Mouse (Mus musculus): ENCODE measurements around the gene Sh3bp1. TPM values are rescaled to one million over a fixed set of nuclear protein-coding genes. Genes with fewer than 3 reads are reported as not detected.

Sh3bp1 gene
- total RNA-seq, 2 experiments from 2014 or later = 14.6 to 16.4 TPM

DNA sequence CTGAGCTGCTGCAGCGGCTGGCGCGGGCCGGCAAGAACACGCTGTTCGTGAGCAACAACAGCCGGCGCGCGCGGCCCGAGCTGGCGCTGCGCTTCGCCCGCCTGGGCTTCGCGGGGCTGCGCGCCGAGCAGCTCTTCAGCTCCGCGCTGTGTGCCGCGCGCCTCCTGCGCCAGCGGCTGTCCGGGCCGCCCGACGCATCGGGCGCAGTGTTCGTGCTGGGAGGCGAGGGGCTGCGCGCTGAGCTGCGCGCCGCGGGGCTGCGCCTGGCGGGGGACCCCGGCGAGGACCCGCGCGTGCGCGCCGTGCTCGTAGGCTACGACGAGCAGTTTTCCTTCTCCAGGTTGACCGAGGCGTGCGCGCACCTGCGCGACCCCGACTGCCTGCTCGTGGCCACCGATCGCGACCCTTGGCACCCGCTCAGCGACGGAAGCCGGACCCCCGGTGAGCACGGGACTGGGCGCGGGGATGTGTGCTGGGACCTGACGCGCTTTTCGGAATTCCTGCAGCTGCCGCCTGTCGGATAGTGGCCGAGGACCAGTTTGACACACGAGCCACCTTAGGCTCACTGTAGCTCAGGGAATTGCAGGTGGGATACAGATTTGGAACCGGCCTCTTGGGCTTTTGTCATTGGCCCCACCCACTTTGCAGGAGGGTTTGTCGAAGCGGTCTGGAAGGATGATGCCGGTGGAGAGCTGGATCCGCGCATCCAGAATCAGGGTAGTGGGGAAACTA lies 14.7 kb downstream of the Sh3bp1 start:
- DNase-seq (ENCODE audit: low spot score in 2 of 2) = peak in 1 of 2 experiments; percentile 48

DNA sequence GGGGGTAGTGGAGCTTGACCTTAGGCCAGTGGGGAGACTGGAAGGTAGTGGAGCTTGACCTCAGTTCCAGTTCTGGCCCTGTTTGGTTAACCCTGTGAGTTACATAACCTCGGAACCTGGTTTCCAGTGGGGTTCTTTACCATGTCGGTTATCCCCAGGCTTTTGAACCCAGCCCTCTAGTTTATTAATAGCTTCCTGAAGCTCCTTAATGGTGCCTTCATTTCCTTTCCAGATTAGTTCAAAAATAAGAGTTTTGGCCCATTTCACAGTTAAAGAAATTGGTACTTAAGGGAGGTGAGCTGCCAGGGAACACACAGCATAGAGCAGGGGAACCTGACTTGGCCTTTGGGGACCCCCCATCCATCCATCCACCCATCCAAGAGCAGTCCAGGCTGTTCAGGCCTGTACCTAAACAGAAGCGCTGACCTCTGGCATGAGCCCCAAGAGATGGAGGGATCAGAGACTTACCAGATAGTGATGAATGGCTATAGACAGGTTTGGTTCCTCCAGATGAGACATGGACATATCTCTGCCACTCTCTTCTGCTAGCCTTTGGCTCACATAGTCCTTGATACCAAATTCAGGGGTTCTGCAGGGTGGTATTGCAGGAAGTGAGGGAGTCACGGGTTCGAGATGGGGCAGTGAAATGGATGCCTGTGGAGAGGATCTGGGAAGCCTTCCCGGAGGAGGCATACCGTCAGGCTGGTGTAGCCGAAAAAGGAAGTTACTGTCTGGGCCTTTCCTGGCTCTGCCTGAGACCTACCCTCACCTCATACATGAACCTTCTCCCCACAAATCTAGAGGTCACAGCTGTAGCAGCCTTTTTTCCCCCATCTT lies 15.5 kb downstream of the Sh3bp1 start:
- DNase-seq (ENCODE audit: low spot score in 2 of 2) = peak in 1 of 2 experiments; percentile 17

DNA sequence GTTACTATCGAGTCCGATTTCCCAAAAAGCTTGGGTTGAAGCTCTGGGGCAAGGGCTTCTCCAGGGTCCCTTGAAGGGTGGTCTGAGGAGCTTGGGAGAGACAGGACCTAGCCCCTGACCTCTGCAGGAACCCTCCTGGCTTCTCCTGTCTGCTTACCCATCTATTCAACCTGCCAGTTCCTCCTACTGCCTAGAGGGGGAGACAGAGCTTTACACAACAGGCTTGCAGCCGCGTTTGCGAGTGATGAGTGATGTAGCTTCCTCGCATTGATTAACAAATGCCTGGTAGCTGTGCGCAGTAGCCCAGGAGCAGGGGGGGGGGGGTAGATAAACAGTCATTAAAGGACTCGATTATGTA lies 16.1 kb downstream of the Sh3bp1 start:
- peak in 1 of 2 experiments; percentile 70 for DNase-seq (ENCODE audit: low spot score in 2 of 2)

DNA sequence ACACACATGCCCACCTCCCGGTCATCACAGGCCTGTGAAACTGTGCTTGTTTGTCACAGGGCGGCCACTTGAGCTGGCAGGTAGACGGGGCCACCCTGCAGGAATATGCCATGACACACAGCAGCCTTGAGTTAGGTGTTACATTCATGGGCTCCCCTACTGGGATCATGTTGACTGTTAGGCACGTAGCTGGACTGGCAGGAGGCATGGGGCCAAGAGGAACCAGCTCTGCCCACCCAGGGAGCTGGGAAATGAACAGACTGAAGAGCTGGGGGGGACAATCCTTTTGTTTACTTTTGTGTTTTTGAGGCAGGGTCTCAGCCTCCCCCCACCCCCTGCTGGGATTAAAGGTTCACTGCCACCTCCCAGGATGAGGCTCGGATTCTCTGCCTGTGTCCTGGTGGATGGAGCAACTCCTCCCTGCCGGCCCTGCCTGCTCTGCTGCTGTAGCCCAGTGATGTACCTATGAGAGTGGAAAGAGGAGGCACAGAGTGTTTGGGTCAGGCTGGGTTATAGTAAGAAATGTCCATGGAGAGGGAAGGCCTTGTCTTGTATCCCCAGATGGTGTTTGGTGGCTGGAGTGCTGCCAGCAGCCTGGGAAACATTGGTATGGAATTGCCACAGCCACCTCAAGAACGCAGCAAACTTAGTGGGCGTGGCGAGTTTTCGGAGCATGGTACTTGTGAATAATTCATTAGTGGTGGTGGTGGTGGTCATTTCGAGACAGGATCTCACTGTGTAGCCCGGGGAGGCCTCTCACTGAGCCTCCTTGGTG lies 16.7 kb downstream of the Sh3bp1 start:
- peak in 1 of 2 experiments; percentile 37 for DNase-seq (ENCODE audit: low spot score in 2 of 2)

DNA sequence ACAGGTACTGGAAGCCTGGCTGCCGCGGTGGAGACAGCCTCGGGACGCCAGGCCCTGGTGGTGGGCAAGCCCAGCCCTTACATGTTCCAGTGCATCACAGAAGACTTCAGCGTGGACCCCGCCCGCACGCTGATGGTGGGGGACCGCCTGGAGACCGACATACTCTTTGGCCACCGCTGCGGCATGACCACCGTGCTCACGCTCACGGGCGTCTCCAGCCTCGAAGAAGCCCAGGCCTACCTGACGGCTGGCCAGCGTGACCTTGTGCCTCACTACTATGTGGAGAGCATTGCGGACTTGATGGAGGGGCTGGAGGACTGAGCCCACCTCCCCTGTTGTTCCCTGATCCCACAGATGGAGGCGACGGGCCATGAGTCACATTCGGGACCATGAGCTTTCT lies 18.6 kb downstream of the Sh3bp1 start:
- peak in 1 of 2 experiments; percentile 19 for DNase-seq (ENCODE audit: low spot score in 2 of 2)

DNA sequence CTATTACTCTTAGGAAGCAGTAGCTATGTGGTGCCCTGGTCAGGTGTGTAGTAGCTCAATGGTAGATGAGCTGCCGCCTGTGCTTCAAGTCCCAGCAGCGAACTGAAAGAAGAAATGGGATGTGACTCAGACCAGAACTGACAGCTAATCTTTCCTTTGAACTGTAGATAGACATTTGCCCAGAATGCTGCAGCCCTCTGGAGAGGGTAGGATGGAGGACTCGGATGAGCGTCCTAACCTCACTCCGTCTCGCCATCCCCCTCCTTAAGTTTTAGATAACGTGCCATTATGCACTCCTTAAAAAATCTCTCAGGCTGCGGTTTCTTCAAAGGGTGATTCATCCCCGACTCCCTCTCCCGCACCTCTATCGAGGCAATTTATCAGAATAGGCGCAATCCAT lies 20.3 kb downstream of the Sh3bp1 start:
- DNase-seq (ENCODE audit: low spot score in 2 of 2) = no peak

DNA sequence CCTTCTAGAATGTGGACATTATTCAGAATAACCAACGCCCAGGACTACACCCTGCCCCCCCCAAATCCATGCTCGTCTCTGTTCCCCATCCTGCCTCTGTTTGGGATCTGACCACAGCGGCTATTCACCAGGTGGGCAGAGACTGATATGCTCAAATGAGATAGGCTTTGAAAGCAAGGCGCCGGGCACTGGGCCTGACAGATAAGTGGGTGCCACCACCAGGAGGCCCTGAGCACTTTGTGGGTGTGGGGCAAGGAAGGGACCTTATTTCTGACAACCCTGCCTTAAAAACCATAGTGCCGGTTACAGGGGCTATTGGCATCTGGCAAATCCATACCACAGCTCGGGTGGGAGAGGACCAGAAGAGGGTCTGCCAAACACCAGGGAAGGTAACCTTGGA lies 23.1 kb downstream of the Sh3bp1 start:
- no peak for DNase-seq (ENCODE audit: low spot score in 2 of 2)

DNA sequence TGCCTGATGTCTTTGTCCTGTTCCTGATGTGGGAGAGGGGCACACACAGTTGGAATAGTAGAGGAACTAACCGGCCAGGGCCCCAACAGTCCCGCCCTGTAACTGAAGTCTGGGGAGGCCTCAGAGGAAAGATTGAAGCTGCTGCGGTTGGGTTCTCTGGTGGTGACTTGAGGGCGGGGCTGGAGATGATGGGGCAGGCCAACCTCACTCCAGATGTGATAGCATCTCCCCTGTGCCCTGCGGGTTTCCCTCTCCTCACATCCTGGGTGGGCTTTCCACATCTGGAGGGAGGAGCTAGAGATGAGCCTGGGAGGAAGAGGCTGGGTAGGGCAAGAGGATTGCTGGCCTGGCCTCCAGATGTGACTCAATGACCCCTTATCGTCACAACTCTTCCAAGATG lies 24.0 kb downstream of the Sh3bp1 start:
- DNase-seq (ENCODE audit: low spot score in 2 of 2) = peak in 1 of 2 experiments; percentile 13

DNA sequence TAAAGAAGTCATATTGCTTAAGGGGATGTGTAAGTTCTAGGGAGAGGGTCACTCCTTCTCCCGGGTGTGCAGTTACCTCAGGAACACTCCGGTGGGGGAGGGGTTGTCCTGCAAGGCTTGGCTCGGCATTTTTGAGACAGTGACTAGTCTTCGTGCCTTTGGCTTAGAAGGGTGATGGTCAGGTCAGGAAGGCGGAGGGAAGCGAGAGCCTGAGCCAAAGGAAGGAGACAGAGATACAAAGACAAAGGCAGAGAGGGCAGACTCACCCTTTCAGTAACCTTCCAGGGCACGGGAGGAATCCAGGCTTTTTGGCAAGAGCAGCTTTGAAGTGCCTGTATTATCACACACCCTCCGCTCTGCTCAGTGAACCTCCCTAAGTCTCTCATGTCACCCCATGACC lies 25.6 kb downstream of the Sh3bp1 start:
- no peak for DNase-seq (ENCODE audit: low spot score in 2 of 2)

DNA sequence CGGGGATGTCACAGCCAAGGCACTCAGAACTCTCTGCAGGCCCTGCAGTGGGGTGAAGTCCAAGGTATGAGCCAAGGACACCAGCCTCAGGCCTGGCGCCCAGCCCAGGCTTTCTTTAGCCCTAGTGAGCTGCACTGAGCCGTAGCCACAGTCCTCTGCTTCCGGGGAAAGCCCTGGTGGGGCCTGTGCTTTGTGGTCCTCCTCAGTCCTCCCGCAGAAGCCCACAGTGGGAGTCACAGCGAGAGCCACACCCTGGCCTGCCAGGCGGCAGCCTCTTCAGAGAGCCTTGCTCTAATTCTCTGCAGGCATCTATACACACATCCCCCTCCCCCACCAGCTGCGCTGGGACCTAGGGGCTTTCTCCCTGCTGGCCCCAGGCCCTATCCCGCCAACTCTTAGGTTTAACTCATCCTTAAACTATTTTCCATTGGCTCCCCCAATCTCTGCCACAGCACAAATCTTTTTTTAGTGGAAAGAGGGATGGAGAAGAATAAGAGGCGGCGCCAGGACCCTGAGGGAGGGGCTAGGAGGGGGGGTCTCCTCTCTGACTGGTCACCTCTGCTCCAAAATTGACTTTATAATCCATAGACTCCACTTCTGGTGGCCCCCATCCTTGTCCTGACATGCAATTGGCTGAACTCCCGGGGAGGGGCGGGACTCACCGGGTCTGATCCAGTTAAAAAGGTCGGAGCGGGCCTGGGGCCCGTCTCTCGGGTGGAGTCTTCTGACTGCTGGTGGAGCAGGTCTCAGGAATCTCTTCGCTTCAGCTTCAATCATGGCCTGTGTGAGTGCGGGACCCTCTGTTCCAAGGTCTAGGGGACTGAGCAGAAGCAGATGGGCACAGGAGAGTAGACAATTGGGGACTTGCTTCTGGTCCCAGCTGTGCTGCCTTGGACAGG lies 26.7 kb downstream of the Sh3bp1 start, which contains the start of gene Lgals1:
Lgals1 (plus strand) TSS at position 705 of the 899 bp plus-strand sequence.
- DNase-seq (ENCODE audit: low spot score in 2 of 2) = peak; percentile 93 to 96

DNA sequence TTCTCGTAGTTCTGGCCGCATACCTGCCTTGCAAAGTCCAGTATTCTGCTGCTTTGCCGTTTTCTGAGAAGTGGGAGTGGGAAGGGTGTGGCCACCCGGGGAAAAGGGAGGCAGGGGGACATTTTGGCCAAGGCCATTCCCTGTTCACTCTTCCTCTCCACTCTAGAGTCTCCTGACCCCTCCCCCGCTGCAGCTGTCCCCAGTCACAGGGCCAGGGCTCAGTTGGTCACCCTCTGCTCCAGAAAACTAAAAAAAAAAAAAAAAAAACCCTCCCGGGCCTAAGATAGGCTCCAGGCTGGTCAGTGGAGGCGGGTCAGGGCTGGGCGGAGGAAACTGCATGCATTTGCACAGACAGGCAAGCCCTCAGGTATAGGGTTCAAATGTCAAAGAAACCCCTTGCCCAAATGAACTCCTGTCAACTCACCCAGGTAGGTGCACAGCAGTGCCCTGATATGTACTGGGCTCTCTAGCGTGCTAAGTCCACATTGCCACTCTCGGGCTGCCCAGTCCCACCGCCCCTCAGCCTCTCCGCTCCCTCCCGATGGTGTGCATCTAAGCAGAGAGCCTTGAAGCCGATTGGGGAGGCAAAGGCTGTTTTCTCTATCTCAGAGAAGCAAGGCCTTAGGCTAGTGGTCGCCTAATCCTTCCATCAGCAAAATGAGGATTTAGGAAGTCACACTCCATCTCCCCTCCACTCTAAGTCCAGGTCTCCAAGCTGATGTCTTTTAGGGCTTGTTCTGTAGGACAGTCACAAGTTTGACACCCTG lies 27.6 kb downstream of the Sh3bp1 start:
- peak in 1 of 2 experiments; percentile 76 for DNase-seq (ENCODE audit: low spot score in 2 of 2)

DNA sequence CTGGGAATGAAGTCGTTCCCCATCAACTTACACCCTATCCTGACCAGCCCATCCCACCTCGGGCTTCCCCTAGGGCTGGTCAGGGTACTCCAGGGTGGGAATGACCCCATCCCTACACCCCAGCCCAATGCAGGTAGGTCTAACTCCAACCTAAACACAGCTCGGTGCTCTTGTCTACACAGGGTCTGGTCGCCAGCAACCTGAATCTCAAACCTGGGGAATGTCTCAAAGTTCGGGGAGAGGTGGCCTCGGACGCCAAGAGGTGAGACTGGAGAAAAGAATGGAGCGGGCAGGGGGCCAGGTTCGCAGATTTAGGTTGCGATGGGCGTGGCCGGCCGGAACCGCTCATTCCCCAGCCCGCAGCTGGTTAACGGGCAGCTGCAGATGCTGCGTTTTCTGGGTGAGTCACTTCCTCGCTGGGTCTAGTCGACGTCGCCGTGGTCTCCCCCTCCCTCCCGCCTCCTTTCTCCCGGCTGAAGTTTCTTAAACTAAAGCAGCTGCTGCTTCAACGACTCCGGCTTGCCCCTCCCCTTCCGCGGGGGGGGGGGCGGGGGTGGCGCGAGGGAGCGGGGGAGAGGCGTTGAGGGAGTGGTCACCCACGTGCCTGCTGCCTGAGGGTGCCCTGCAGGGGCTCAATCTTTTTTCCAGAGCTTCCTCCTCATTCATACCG lies 28.4 kb downstream of the Sh3bp1 start:
- DNase-seq (ENCODE audit: low spot score in 2 of 2) = peak; percentile 68 to 84

DNA sequence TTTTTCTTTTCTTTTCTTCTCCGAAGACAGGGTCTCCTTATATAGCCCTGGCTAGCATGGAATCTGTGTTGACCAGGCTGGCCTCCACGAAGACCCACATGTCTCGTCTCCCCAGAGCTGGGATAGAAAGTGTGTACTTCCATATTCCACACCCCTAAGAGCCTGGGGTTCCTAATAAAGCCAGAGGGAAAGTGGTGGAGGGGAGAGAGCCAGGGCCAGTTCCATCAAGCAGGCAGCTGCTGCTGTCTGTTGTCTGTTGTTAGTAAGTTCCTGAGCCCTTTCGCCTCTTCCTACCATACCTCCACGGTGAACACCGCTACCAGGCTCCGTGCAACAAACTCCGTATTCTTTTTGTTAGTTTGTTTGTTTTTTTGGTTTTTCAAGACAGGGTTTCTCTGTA lies 29.0 kb downstream of the Sh3bp1 start:
- DNase-seq (ENCODE audit: low spot score in 2 of 2) = no peak

DNA sequence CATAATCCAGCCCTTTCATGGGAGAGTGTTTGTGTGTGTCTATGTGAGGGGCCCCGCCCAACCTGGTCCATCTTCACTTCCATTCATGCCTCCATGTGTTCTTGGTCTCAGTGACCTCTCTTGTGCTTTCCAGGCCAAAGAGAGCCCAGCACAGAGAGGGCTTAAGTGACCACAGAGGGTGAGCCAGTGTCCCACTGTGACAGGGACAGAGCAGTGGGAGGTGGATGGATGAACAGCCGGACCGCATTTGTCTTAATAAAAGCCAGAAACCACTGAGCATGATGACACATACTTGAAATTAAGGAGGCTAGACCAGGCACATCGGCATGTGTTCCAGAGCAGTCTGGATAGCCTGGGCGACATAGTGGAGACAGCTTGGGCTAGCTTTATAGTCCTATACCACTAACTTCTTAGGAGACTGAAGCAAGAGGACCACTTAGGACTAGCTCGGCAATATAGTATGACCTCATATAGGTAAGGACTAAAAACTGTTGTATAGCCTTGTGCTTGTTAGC lies 30.7 kb downstream of the Sh3bp1 start:
- DNase-seq (ENCODE audit: low spot score in 2 of 2) = no peak

DNA sequence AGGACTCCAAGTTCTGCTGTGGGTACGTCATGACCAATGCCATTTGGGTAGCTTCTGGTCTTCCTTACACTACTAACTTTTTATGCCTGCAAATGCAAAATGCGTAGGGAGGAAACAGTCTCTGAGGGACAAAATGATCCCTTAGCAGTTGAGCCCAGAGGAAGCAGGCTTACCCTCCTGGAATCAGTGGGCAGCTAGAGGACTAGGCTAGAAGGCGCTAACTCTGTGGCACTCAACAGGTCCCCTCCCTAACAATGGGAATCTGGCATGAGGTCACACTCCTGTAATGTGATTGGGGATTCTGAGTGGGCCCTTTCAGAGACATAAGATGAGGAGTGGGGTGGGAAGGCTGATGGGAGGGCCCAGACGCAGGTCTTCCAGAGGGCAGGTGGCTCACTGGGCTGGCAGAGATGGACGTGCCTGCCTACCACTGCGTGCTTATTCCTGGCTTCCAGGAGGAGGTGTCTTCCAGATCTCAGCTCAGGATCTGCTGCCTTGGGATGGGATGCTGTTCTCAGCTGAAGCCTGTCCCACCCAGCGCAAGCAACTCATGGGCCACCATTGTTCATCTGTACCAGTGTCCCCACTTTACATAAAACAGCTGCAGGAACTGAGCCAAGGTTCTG lies 31.3 kb downstream of the Sh3bp1 start:
- DNase-seq (ENCODE audit: low spot score in 2 of 2) = no peak

DNA sequence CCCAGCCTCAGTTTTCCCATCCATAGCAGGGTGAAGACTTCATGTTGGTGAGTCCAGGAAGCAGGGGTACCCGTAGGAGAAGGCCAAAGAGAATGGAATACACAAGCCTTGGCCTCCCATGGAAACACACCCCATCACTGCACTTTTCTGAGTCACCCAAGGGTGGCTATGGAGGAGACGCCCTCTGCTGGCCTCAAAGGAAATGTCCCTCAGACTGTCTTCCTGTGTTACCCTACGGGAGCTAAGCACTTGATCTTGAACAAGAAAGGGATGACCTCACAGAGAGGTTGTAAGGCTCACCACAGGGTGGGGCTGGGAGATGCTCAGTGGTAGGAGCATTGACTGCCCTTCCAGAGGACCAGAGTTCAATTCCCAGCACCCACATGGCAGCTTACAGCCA lies 32.0 kb downstream of the Sh3bp1 start:
- peak in 1 of 2 experiments; percentile 56 for DNase-seq (ENCODE audit: low spot score in 2 of 2)

DNA sequence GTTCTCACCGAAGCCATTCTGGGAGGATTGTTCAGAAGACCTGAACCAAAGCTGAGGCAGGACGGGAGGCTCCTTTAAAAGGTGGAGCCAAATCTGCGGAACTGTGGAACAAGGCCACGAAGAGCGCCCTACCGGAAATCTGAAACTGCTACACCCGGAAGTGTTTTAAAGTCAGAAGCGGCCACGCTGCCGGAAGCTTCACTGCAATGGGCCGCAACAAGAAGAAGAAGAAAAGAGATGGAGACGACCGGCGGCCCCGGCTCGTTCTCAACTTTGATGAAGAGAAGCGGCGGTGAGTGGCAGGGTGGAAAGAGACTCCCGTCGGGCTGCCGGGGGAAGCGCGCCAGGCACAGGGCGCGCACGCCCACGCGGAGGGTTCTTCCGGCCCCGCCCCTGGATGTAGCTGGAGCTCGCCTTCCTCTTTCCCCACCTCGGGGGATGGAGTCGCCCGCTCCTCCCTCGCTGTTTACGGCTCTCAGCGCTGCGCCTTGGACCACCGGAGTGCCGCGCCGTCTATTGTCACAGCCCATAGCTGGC lies 35.3 kb downstream of the Sh3bp1 start, which contains the start of gene Nol12:
Nol12 (plus strand) TSS at position 150 of the 537 bp plus-strand sequence.
- peak; percentile 65 to 81 for DNase-seq (ENCODE audit: low spot score in 2 of 2)

DNA sequence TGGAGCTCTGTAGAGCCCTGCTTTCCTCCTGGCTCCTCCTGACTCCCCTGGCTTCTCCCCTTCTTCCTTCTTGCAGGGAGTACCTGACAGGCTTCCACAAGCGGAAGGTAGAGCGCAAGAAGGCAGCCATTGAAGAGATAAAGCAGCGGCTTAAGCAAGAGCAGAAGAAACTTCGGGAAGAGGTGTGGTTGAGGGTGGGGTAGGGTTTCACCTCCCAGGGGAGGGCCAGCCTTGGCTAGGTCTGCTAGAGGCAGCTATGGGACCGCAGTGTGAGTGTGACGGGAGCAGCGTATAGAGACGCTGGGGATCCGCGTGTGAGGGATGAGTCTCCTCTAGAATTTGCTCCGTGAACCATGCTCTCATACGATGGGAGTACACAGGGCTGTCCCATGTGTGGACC lies 36.8 kb downstream of the Sh3bp1 start:
- no peak for DNase-seq (ENCODE audit: low spot score in 2 of 2)
